Mouse (Mus musculus) ES-E14 (cell line): ENCODE results near the gene Cabp5. TPM values are rescaled to one million over a fixed set of nuclear protein-coding genes. Genes with fewer than 3 reads are reported as not detected.
"Not testable (repeated sequence)": the region's sequence is repeated elsewhere in the genome, so short reads cannot be mapped to it uniquely, and the experiment has no call there.

Experiments
- DNase-seq: peaks from one replicate; pipeline ENCODE4 v3.0.0-alpha.2; 2013; ENCODE audit warnings: low read depth, low spot score
- H3K27ac ChIP-seq: 2 replicates; pipeline ENCODE4 v1.5.1; 2012; ENCODE audit warnings: low read depth, mild to moderate bottlenecking, low read length, moderate library complexity, mixed read lengths; ENCODE audit not compliant: poor library complexity, insufficient read depth, severe bottlenecking
- H3K36me3 ChIP-seq: 2 replicates; pipeline ENCODE4 v1.6.1; 2012; ENCODE audit warnings: mild to moderate bottlenecking, low read length, moderate library complexity, mixed read lengths; ENCODE audit not compliant: control insufficient read depth, poor library complexity, insufficient read depth, severe bottlenecking
- H3K4me1 ChIP-seq, 2 experiments: fragments of 150-350 bp in 1 of 2; sonication (generic) in 1 of 2; 2 replicates each; pipeline ENCODE4 v1.6.1; 2012; ENCODE audit warnings: low read length in 2 of 2, mild to moderate bottlenecking in 1 of 2, mixed read lengths in 1 of 2; ENCODE audit not compliant: control insufficient read depth in 2 of 2, insufficient read depth in 2 of 2, poor library complexity in 1 of 2
- H3K4me3 ChIP-seq, 2 experiments: fragments of 150-350 bp in 1 of 2; sonication (generic) in 1 of 2; 2 replicates each; pipeline ENCODE4 v1.5.1; 2012; ENCODE audit warnings: low read length in 2 of 2, low read depth in 1 of 2, mild to moderate bottlenecking in 1 of 2, mixed read lengths in 1 of 2; ENCODE audit not compliant: insufficient read depth in 1 of 2, poor library complexity in 1 of 2, severe bottlenecking in 1 of 2
- H3K9ac ChIP-seq: 2 replicates; pipeline ENCODE4 v1.6.1; 2012; ENCODE audit warnings: low read depth, mild to moderate bottlenecking, low read length, mixed read lengths; ENCODE audit not compliant: poor library complexity, insufficient read depth, severe bottlenecking
- H3K9me3 ChIP-seq: fragments of 150-350 bp; sonication (generic); 2 replicates; pipeline ENCODE4 v1.6.1; 2012; ENCODE audit warnings: low read depth, mild to moderate bottlenecking, low read length; ENCODE audit not compliant: control insufficient read depth, insufficient read depth
- CHD2 ChIP-seq: IDR thresholded peaks from 2 replicates; pipeline ENCODE4 v1.6.1; 2014; ENCODE audit warnings: mild to moderate bottlenecking, low read depth, low read length, inconsistent platforms
- HCFC1 ChIP-seq: IDR thresholded peaks from 2 replicates; pipeline ENCODE4 v1.6.1; 2012; ENCODE audit warnings: low read length, inconsistent platforms, borderline replicate concordance; ENCODE audit not compliant: insufficient read depth
- MAFK ChIP-seq: IDR thresholded peaks from 2 replicates; pipeline ENCODE4 v1.6.1; 2014; ENCODE audit warnings: mild to moderate bottlenecking, low read depth, low read length, inconsistent platforms; ENCODE audit not compliant: insufficient read depth
- ZC3H11A ChIP-seq: IDR thresholded peaks from 2 replicates; pipeline ENCODE4 v1.6.1; 2012; ENCODE audit warnings: low read depth, mild to moderate bottlenecking, inconsistent platforms, low read length, borderline replicate concordance
- ZNF384 ChIP-seq: IDR thresholded peaks from 2 replicates; pipeline ENCODE4 v1.6.1; 2012; ENCODE audit warnings: low read depth, low read length, inconsistent platforms
- in situ Hi-C, 2 experiments: fragments of 600-800 bp; cut with MboI; formaldehyde crosslinking; loops; one replicate each; pipeline ENCODE4 v1.15.1; 2025; ENCODE audit warnings: low sequenced_read_pairs in 2 of 2, inconsistent platforms in 1 of 2; ENCODE audit not compliant: unreplicated experiment in 2 of 2
- total RNA-seq: library from RNA; depleted of rRNA; stranded (reverse); fragments of 300-350 nt; gene quantifications from 2 replicates; pipeline ENCODE4 v1.2.3, GENCODE M21; 2012; rRNA removed

Cabp5 gene
- total RNA-seq: not detected in 2 replicates

DNA sequence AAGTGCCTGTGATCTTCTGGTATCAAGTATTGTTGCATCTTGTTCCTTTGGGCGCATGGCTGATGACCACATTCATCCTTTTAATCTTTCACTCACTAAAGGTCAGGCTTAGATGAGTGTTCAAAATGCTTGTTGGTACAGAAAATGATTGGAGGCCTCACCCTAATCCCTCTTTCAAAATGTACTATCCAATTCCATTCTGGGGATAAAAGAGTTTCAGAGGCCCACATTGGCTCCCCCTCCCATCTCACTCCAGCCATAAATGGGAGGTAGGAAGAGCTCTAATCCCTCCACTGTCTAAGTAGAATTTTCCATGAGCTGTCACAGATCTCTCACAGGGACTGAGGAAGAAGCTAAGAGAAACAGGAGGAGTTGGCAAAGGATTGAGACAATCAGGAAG, at the start of gene Cabp5:
Cabp5 (plus strand) TSS at position 301 of the 400 bp plus-strand sequence.
- no peaks in the 10 kb centered on the region for H3K4me1 ChIP-seq
- in situ Hi-C loops: no loop called here
- no peak for DNase-seq
- H3K9me3 ChIP-seq: no peaks in the 10 kb centered on the region
- TF ChIP-seq HCFC1 (no peak), CHD2 (no peak), MAFK (no peak), ZC3H11A (no peak), ZNF384 (no peak)
- no peaks in the 10 kb centered on the region for H3K36me3 ChIP-seq
- H3K4me3 ChIP-seq: no peak within 1 kb of the TSS
- H3K27ac ChIP-seq: no peak within 1 kb of the TSS
- no peak within 1 kb of the TSS for H3K9ac ChIP-seq

DNA sequence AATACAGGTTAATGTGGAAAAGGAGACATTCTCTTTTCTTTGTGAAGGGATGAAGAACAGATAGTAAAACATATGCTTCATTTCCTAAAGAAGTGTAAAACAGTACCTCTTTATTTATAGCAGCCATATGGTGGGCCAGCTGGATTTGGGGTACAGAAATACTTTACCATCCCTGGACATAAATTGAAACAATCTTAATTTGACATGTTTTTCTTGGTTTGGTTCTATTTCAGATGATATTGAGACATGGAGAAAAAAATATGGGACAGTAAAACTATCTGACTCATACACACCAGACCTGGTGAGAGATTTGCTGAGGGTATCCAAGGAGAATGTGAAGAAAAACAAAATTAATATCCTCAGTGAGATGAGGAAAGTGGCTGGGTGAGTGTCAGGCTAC, 42.0 kb upstream of the Cabp5 start:
- no peak overlapping the region for H3K9ac ChIP-seq
- H3K27ac ChIP-seq: no peak overlapping the region
- no peak overlapping the region for H3K4me3 ChIP-seq
- TF ChIP-seq HCFC1: no peak
- TF ChIP-seq ZC3H11A: no peak
- no peak for TF ChIP-seq MAFK
- TF ChIP-seq ZNF384: no peak
- TF ChIP-seq CHD2: no peak
- no peaks in the 10 kb centered on the region for H3K4me1 ChIP-seq
- no peaks in the 10 kb centered on the region; the same call in 1 of the 2 replicates for H3K36me3 ChIP-seq
- no peaks in the 10 kb centered on the region for H3K9me3 ChIP-seq
- in situ Hi-C loops: no loop called here
- DNase-seq: no peak

DNA sequence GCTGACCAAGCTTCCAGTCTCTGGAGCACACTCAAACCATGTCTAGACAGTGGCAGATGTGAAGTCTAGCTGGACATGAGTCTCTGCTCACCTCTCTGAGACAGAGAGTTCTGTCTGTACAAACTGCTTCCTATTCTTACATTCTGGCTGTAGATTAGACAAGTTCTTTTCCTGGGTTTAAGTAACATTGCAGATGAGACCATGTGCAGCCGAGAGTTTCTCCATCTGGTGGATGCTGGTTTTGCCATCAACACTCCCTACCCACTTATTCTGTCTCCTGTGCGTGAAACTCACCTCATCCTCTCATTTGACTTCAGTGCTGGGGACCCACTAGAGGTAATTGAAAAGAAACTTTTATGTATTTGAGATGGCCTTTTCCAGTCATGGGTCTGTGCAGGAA, 17.3 kb upstream of the Cabp5 start:
- TF ChIP-seq CHD2 (no peak), HCFC1 (no peak), MAFK (no peak), ZC3H11A (no peak), ZNF384 (no peak)
- H3K9me3 ChIP-seq: no peaks in the 10 kb centered on the region
- no peak overlapping the region for H3K9ac ChIP-seq
- H3K4me1 ChIP-seq: no peaks in the 10 kb centered on the region
- DNase-seq: no peak
- H3K36me3 ChIP-seq: no peaks in the 10 kb centered on the region
- no peak overlapping the region for H3K27ac ChIP-seq
- no peak overlapping the region for H3K4me3 ChIP-seq
- in situ Hi-C loops: no loop called here

DNA sequence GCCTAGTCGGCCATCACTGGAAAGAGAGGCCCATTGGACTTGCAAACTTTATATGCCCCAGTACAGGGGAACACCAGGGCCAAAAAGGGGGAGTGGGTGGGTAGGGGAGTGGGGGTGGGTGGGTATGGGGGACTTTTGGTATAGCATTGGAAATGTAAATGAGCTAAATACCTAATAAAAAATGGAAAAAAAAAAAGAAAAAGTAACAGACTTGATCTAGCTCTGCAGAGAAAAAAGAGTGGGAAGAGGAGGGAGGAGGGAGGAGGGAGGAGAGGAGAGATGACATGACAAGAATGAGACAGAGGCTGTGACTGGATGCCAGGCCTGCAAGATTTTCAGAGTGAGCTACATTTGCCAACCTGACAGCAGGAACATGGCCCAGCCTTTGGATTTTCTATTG, 52.6 kb downstream of the Cabp5 start, which contains the start of gene Bsph1:
Bsph1 (plus strand) TSS at position 301 of the 400 bp plus-strand sequence.
- H3K27ac ChIP-seq, H3K4me3 ChIP-seq, H3K4me1 ChIP-seq, H3K9me3 ChIP-seq, DNase-seq, H3K36me3 ChIP-seq, H3K9ac ChIP-seq: not testable (repeated sequence)
- in situ Hi-C loops: loop anchor here in 1 of 2 experiments (25.0 kb wide), 1 partner anchor 112 kb away; the partner anchor contains the start of gene Bsph2

Other genes with a start within 250 kb of the Cabp5 start
- gene Vmn1r88, start 238.6 kb upstream of the Cabp5 start, total RNA-seq: 0.04 and 0.11 TPM in 2 replicates
- not detected in 2 replicates for gene Vmn1r89, start 185.1 kb upstream of the Cabp5 start, total RNA-seq
- 88.5 and 92.2 TPM in 2 replicates for gene Lig1, start 120.8 kb upstream of the Cabp5 start, total RNA-seq
- 5.1 and 5.7 TPM in 2 replicates for gene Zswim9, start 119.4 kb upstream of the Cabp5 start, total RNA-seq
- 1.5 and 2.9 TPM in 2 replicates for gene Pla2g4c, start 73.5 kb upstream of the Cabp5 start, total RNA-seq
- not detected in 2 replicates for gene Bsph1, start 52.7 kb downstream of the Cabp5 start, total RNA-seq
- not detected in 2 replicates for gene Bsph2, start 172.9 kb downstream of the Cabp5 start, total RNA-seq
- not detected in 2 replicates for gene Sult2a5, start 225.8 kb downstream of the Cabp5 start, total RNA-seq